Mouse (Mus musculus): ENCODE data around the gene Ergic1.

GRCm38 (mm10) chr17:26514581-26515030, 46.7 kb upstream of the Ergic1 start:
- no peak for TF ChIP-seq CTCF (IDR thresholded peaks at IDR 0.05; ENCODE audit: low read depth)
- TF ChIP-seq EP300 (IDR thresholded peaks at IDR 0.05; ENCODE audit: low read depth), result peak; percentile 94

All from liver, postnatal 0 days (tissue).